Mouse (Mus musculus) hindbrain, embryonic 10.5 days (tissue): ENCODE data around the gene Myh6. TPM values are rescaled to one million over a fixed set of nuclear protein-coding genes. Genes with fewer than 3 reads are reported as not detected.
"Not testable (repeated sequence)": the region's sequence is repeated elsewhere in the genome, so short reads cannot be mapped to it uniquely, and the experiment has no call there.

ENCODE experiments used
- DNase-seq: peaks from one replicate; pipeline ENCODE4 v3.0.0-alpha.2; 2017; ENCODE audit warnings: low spot score
- H3K27ac ChIP-seq: fragments of 300-500 bp; sonication (generic); 2 replicates; pipeline ENCODE4 v1.5.1; 2016; ENCODE audit warnings: mild to moderate bottlenecking, moderate library complexity
- H3K27me3 ChIP-seq: fragments of 300-500 bp; sonication (generic); 2 replicates; pipeline ENCODE4 v1.6.1; 2016; ENCODE audit warnings: mild to moderate bottlenecking; ENCODE audit not compliant: poor library complexity, insufficient read depth, severe bottlenecking
- H3K36me3 ChIP-seq: fragments of 300-500 bp; sonication (generic); 2 replicates; pipeline ENCODE4 v1.6.1; 2016; ENCODE audit warnings: mild to moderate bottlenecking, moderate library complexity
- H3K4me1 ChIP-seq: fragments of 300-500 bp; sonication (generic); replicated peaks from 2 replicates; pipeline ENCODE4 v1.6.1; 2016; ENCODE audit warnings: mild to moderate bottlenecking
- H3K4me3 ChIP-seq: fragments of 300-500 bp; sonication (generic); 2 replicates; pipeline ENCODE4 v1.5.1; 2016; ENCODE audit warnings: mild to moderate bottlenecking, moderate library complexity
- H3K9me3 ChIP-seq: fragments of 300-500 bp; sonication (generic); 2 replicates; pipeline ENCODE4 v1.6.1; 2016; ENCODE audit warnings: mild to moderate bottlenecking, moderate library complexity
- WGBS: fragments of 180-500 bp; shearing (Covaris S2); methylation state at CpG from one replicate; pipeline ENCODE4 v1.1.7; 2016; 5-methylcytosine and 5-hydroxymethylcytosine counted together
- polyA plus RNA-seq: library from polyadenylated mRNA; unstranded; fragments of >200 nt; fragmentation: Nextera tagmentation; extraction: Ambion mirVana; gene quantifications from 2 replicates; pipeline ENCODE4 v1.2.1, GENCODE M21; 2016

Myh6 gene
- polyA plus RNA-seq, 1 experiment from 2014 or later = 0.63 TPM

DNA sequence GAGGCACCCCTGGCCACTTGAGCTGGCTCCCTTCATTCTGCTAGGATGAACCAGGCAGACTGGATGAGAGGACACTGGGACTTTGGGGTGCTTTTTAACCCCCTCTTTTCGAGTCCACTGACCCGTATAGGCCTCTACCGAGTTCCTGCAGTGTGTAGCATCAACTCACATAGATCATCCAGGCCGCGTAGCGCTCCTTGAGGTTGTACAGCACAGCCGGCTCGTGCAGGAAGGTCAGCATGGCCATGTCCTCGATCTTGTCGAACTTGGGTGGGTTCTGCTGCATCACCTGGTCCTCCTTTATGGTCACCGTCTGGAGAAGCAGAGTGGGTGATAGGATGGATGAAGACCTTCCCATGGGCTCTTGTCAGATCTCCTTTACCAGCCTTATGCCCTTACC is 3.0 kb downstream of the Myh6 start:
- H3K27ac ChIP-seq = no peak overlapping the region
- WGBS = 85% methylated on average over 11 of the region's 11 CpGs
- no peaks in the 10 kb centered on the region for H3K36me3 ChIP-seq
- no peak overlapping the region for H3K4me3 ChIP-seq
- H3K9me3 ChIP-seq = no peaks in the 10 kb centered on the region
- no peaks in the 10 kb centered on the region; the same call in 1 of the 2 replicates for H3K27me3 ChIP-seq
- DNase-seq = no peak
- peaks cover 10% of the 10 kb centered on the region for H3K4me1 ChIP-seq

DNA sequence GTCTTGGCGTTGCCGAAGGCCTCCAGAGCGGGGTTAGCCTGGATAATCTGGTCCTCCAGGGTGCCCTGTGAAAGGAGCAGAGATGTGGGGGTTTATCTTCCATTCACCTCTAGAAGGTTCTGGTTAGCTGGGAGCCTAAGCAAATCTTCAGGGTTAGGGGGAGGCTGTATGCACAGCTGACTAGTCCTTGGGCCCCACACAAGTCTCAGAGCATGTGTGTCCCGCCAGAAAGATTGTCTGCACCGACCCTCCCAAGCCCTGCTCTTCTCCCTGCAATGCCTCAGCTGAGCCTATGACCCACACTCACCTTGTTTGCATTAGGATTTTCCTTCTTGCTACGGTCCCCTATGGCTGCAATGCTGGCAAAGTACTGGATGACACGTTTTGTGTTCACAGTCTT is 4.0 kb downstream of the Myh6 start:
- H3K27ac ChIP-seq = no peak overlapping the region
- no peak for DNase-seq
- no peaks in the 10 kb centered on the region for H3K9me3 ChIP-seq
- WGBS = 87% methylated on average over 7 of the region's 7 CpGs
- no peaks in the 10 kb centered on the region for H3K36me3 ChIP-seq
- peaks cover 10% of the 10 kb centered on the region for H3K4me1 ChIP-seq
- no peak overlapping the region for H3K4me3 ChIP-seq
- H3K27me3 ChIP-seq = no peaks in the 10 kb centered on the region; the same call in 1 of the 2 replicates

DNA sequence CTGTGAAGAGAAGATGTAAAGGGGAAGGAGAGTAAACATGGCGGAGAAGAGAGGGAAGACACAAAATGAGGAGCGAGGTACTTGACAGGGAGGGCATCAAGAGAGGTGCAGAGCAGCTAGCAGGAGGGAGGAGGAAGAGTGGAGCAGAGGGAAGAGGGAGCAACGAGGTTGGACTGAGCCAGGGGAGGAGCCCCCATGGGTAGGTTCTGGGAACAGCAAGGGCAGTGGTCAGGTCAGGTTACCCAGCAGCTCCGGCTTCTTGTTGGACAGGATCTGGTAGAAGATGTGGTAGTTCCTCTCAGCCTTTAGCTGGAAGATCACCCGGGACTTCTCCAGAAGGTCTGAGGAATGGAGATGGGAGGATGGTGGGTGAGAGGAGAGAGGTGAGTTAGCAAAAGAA is 5.2 kb downstream of the Myh6 start:
- Histone ChIP-seq H3K4me1 (peaks cover 10% of the 10 kb centered on the region), H3K36me3 (no peaks in the 10 kb centered on the region), H3K9me3 (no peaks in the 10 kb centered on the region), H3K27me3 (no peaks in the 10 kb centered on the region; the same call in 1 of the 2 replicates), H3K4me3 (no peak overlapping the region), H3K27ac (no peak overlapping the region)
- WGBS = 80% methylated on average over 5 of the region's 5 CpGs
- DNase-seq = no peak

DNA sequence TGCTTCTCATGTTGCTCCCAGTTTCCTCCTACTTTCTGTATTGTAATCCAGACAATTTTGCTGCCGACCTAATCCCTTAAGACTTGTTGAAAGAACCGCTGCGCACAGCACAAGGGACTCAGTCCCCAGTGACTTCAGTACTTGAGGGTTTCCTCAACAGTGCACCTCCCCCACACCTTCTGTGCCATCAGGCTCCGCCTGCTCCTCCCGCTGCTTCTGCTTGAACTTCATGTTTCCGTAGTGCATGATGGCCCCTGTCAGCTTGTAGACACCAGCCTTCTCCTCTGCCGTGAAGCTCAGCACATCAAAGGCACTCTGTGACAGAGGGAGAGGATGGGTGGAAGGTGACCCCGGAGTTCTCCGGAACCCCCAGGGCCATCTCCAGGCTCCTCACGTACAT is 6.0 kb downstream of the Myh6 start:
- Histone ChIP-seq H3K9me3 (no peaks in the 10 kb centered on the region), H3K4me1 (peaks cover 10% of the 10 kb centered on the region), H3K27me3 (no peaks in the 10 kb centered on the region; the same call in 1 of the 2 replicates), H3K36me3 (no peaks in the 10 kb centered on the region), H3K4me3 (no peak overlapping the region), H3K27ac (no peak overlapping the region)
- WGBS = 73% methylated on average over 10 of the region's 10 CpGs
- no peak for DNase-seq

DNA sequence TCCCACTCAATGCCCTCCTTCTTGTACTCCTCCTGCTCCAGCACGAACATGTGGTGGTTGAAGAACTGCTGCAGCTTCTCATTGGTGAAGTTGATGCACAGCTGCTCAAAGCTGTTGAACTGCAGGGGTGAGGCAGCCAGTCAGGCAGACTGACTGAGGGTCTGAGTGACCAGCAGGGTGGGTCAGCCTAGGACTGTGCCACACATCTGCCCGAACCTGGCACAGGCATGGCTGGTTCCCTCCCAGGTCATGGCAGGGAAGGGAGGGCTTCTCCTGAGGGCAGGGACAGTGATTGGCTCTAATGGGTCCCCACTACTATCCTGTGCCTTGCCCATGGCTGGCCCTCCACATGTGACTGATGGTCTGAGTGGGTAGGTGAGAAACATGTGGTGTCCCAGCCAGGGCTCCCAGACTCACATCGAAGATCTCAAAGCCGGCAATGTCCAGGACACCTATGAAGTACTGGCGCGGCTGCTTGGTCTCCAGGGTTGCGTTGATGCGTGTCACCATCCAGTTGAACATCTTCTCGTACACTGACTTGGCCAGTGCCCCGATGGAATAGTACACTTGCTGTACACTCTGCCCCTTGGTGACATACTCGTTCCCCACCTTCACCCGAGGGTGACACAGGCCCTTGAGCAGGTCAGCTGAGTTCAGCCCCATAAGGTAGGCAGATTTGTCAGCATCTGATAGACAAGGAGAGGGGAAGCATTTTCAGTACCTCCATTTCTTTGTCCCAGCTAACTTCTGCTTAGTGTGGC is 6.7 kb downstream of the Myh6 start:
- not testable (repeated sequence) for DNase-seq, H3K27ac ChIP-seq, H3K9me3 ChIP-seq, H3K27me3 ChIP-seq, H3K36me3 ChIP-seq, H3K4me1 ChIP-seq, H3K4me3 ChIP-seq
- 90% methylated on average over 12 of the region's 12 CpGs for WGBS

DNA sequence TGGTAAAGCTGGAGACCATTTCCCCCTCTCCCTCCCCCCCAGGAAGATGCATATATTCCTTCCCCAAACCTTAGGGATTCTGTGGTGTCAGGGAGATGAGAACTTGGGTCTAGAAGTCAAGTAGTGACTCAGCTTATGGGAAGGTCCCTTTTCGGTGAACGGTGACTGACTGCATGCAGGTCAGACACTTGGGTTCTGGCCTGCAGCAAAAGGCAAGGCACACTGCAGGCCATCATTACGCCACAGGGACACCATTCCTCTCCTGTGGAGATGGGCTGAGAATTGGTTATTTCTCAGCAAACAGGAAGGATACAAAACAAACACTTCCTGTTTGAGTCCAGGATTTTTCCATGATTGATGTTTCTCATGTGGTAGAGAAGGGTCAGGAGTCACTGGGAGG is 7.5 kb downstream of the Myh6 start:
- Histone ChIP-seq H3K4me1 (peaks cover 10% of the 10 kb centered on the region), H3K9me3 (no peaks in the 10 kb centered on the region), H3K27ac (no peak overlapping the region), H3K27me3 (no peaks in the 10 kb centered on the region; the same call in 1 of the 2 replicates), H3K36me3 (no peaks in the 10 kb centered on the region), H3K4me3 (no peak overlapping the region)
- no peak for DNase-seq
- 84% methylated on average over 3 of the region's 3 CpGs for WGBS

DNA sequence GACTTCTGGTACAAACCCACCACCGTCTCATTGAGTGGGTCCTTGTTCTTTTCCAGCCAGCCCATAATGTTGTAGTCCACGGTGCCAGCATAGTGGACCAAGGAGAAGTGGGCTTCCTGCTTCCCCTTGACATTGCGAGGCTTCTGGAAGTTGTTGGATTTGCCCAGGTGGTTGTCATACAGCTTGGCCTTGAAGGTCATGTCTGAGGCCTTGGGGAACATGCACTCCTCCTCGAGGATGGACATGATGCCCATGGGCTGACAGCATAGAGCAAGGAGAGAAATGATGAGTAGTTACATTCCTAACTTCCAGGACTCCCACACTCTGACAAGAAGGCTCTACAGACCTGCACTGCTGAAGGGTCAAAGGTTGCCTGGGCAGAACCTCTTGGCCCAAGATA is 8.2 kb downstream of the Myh6 start:
- Histone ChIP-seq H3K4me3 (no peak overlapping the region), H3K27me3 (no peaks in the 10 kb centered on the region; the same call in 1 of the 2 replicates), H3K27ac (no peak overlapping the region), H3K4me1 (peaks cover 10% of the 10 kb centered on the region), H3K9me3 (no peaks in the 10 kb centered on the region), H3K36me3 (no peaks in the 10 kb centered on the region)
- no peak for DNase-seq
- WGBS = 82% methylated on average over 4 of the region's 4 CpGs

DNA sequence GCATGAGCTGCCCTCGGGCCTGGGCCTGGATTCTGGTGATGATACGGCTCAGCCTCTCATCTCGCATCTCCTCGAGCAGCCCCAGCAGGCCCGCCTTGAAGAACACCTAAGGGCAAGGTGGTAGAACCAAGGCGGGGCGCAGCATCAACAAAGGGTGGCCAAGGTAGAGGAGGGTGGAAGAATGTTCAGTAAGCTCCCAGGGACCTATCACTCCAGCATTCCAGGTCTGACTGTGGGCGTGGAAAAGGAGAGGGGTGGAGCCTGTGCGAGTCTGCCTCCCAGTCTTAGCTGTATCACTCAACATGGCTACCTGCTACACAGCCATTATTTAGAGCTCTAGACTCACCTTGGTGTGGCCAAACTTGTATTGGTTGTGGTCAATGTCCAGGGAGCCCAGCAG is 10.2 kb downstream of the Myh6 start:
- Histone ChIP-seq H3K27me3 (no peaks in the 10 kb centered on the region; the same call in 1 of the 2 replicates), H3K4me3 (no peak overlapping the region), H3K36me3 (no peaks in the 10 kb centered on the region), H3K27ac (no peak overlapping the region), H3K9me3 (no peaks in the 10 kb centered on the region), H3K4me1 (peaks cover 10% of the 10 kb centered on the region)
- WGBS = 86% methylated on average over 9 of the region's 9 CpGs
- no peak for DNase-seq

DNA sequence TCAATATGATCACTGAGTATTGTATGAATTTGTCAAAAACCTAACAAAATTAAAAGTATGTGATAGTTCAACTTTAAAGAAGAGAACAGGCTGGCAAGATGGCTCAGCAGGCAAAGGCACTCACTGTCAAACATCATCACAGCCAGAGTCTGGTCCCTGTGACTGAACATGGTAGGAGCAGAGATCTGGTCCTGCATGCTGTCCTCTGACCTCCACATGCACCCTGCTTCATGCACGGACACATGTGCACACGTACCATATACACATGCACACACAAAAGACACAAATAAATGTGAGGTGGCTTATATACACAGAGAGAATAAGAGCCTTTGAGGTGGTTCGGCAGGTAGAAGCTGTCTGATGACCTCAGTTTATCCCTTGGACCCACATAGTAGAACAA is 11.2 kb downstream of the Myh6 start:
- Histone ChIP-seq H3K4me3 (no peak overlapping the region), H3K36me3 (no peaks in the 10 kb centered on the region), H3K27ac (no peak overlapping the region), H3K27me3 (0 out of 2 replicates have a peak, but pooled peaks cover under 1% of the 10 kb centered on the region), H3K4me1 (peaks cover 2% of the 10 kb centered on the region; the same call in 1 of the 2 replicates), H3K9me3 (no peaks in the 10 kb centered on the region)
- 89% methylated on average over 3 of the region's 3 CpGs for WGBS
- no peak for DNase-seq

DNA sequence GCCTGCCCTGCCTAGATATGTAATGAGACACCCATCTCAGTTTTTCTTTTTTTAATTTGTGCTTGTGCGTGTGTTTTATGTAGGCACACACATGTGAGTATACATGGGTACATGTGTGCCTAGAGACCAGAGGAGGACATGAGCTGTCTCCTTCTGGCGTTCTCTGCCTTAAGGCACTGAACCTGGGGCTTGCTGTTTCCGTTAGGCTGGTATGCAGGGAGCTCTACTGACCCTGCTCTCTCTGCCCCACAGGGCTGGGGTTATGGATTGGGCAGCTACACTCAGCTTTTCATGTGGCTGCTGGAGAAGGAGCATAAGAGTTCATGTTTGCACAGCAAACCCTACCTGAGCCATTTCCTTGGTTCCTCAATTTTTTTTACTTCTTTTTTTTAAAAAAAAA is 12.3 kb downstream of the Myh6 start:
- no peak for DNase-seq
- 78% methylated on average over 3 of the region's 3 CpGs for WGBS
- no peaks in the 10 kb centered on the region for H3K36me3 ChIP-seq
- H3K27ac ChIP-seq = no peak overlapping the region
- no peak overlapping the region for H3K4me3 ChIP-seq
- H3K27me3 ChIP-seq = 0 out of 2 replicates have a peak, but pooled peaks cover 3% of the 10 kb centered on the region
- no peaks in the 10 kb centered on the region for H3K4me1 ChIP-seq
- H3K9me3 ChIP-seq = no peaks in the 10 kb centered on the region

DNA sequence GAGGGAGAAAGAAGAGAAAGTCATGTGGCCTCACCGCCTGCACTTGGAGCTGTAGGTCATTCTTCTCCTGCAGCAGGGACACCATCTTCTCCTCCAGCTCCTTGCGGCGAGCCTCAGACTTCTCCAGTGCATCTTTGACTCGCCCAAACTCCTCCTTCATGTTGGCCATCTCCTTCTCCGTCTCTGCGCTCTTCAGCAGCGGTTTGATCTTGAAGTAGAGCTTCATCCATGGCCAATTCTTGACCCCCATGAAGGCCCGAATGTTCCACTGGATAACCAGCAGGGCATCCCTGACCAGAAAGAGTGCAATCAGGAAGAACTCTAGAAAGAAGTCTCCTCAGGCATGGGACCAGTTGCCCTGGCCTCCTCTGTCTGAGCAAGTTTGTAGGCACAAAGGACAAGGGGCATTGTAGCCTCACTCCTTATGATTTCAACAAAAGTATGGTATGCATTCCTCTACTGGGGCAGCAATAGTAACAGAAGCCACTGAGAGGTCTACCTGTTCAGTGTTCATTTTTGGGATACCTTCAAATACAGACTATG is 13.0 kb downstream of the Myh6 start:
- no peak for DNase-seq
- Histone ChIP-seq H3K27ac (no peak overlapping the region), H3K4me3 (no peak overlapping the region), H3K27me3 (peaks cover 6% of the 10 kb centered on the region; the same call in 1 of the 2 replicates), H3K4me1 (no peaks in the 10 kb centered on the region), H3K36me3 (no peaks in the 10 kb centered on the region), H3K9me3 (no peaks in the 10 kb centered on the region)
- 89% methylated on average over 8 of the region's 8 CpGs for WGBS

DNA sequence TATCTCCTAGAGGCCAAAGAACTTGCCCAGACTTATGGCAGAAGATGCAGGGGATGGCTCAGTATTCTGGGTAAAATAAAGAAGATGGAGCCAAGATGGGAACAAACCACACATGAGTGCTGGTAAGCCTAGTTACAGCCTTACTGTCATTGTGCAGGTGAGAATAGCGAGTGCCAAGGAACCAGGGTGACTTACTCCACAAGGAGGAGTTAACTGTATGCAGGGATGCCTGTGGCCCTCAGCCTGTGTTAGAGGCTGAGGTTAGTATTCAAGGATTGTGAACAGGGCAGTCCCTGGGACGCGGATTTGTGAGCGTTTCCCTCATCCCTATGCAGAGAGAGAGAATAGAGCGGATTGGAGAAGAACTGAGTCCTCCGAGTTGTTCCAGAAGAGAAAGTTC is 15.1 kb downstream of the Myh6 start:
- H3K27me3 ChIP-seq = peaks cover 6% of the 10 kb centered on the region; the same call in 1 of the 2 replicates
- no peak overlapping the region for H3K27ac ChIP-seq
- 88% methylated on average over 6 of the region's 6 CpGs for WGBS
- H3K9me3 ChIP-seq = no peaks in the 10 kb centered on the region
- H3K4me1 ChIP-seq = no peaks in the 10 kb centered on the region
- no peaks in the 10 kb centered on the region for H3K36me3 ChIP-seq
- no peak for DNase-seq
- no peak overlapping the region for H3K4me3 ChIP-seq

DNA sequence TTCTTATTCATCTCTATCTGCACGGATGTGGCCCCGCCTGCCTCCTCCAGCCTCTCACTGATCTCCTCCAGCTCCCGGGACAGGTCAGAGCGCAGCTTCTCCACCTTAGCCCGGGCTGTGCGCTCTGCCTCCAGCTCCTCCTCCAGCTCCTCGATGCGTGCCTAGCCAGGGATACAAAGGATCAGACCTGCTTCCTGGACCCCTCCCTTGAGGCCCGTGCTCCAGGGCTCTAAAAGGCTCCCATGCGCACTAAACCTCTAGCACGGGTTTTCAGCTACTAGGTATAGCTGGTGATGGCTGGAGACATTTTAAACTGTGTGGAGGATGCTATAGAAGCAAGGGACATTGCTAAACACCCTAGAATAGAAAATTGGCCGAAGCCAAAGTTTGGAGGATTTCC is 16.2 kb downstream of the Myh6 start:
- Histone ChIP-seq H3K27me3 (peaks cover 6% of the 10 kb centered on the region; the same call in 1 of the 2 replicates), H3K9me3 (no peaks in the 10 kb centered on the region), H3K4me1 (no peaks in the 10 kb centered on the region), H3K4me3 (no peak overlapping the region), H3K36me3 (no peaks in the 10 kb centered on the region), H3K27ac (no peak overlapping the region)
- no peak for DNase-seq
- WGBS = 64% methylated on average over 12 of the region's 12 CpGs
